Mouse (Mus musculus): Measurements from ENCODE around the gene Rhobtb1.

DNA sequence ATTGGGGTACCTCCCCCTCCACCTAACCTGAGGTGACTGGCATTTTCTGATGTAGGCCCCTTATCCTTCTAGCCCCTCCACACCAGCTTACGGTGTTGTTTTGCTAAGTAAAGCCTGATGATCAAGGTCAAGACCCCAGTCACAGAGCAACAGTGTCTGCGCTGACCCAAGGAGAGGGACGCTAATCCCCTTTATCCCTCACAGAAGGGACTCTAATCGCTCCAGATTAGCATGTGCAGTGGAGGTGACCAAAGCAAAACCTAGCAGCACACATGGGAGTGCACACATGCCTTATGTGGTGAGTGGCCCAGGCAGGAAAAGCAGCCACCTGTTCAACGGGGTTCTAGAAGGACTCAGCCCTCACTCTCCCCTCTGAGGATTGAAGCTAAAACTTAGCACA lies 123.0 kb downstream of the Rhobtb1 start:
- TF ChIP-seq HCFC1 (IDR thresholded peaks at IDR 0.05; ENCODE audit: borderline replicate concordance, insufficient read depth, low read length), result no peak
- no peak for TF ChIP-seq ZC3H11A (IDR thresholded peaks at IDR 0.05; ENCODE audit: borderline replicate concordance, low read depth, low read length)

Data from ES-E14 (cell line).